Mouse (Mus musculus): ENCODE measurements around the gene Ttc34. TPM values are rescaled to one million over a fixed set of nuclear protein-coding genes. Genes with fewer than 3 reads are reported as not detected.
A peak's percentile ranks its signal among the peaks of the same experiment; 100 is the strongest.

Gene Ttc34
- polyA plus RNA-seq, 1 experiment from 2014 or later, result 0.03 TPM

GRCm38 (mm10) chr4:154831915-154832573, 5.2 kb upstream of the Ttc34 start:
- 45% methylated on average over 9 of the region's 9 CpGs for WGBS (ENCODE audit: insufficient replicate concordance)
- no peak overlapping the region for H3K27ac ChIP-seq
- no peak overlapping the region for H3K4me2 ChIP-seq
- no peaks in the 10 kb centered on the region for H3K27me3 ChIP-seq
- H3K4me3 ChIP-seq (replicated peaks), result no peak overlapping the region
- DNase-seq, result no peak
- H3K9me3 ChIP-seq (replicated peaks), result no peaks in the 10 kb centered on the region
- no peak for ATAC-seq (ENCODE audit: low read depth)
- H3K4me1 ChIP-seq (replicated peaks), result no peaks in the 10 kb centered on the region
- H3K9ac ChIP-seq, result no peak overlapping the region
- H3K36me3 ChIP-seq, result no peaks in the 10 kb centered on the region

- DNase-seq (no peak), ATAC-seq (ENCODE audit: low read depth) (peak; percentile 39; the same call in 1 of the 2 replicates)
- Histone ChIP-seq H3K27me3 (no peaks in the 10 kb centered on the region), H3K36me3 (no peaks in the 10 kb centered on the region), H3K4me3 (replicated peaks) (no peak overlapping the region), H3K4me2 (no peak overlapping the region), H3K4me1 (replicated peaks) (no peaks in the 10 kb centered on the region), H3K27ac (no peak overlapping the region), H3K9ac (no peak overlapping the region), H3K9me3 (replicated peaks) (no peaks in the 10 kb centered on the region)
- 55% methylated on average over 7 of the region's 7 CpGs for WGBS (ENCODE audit: insufficient replicate concordance)
Measured at GRCm38 (mm10) chr4:154836183-154836915, 910 bp upstream of the Ttc34 start.

- H3K9ac ChIP-seq, result no peak overlapping the region
- no peaks in the 10 kb centered on the region for H3K36me3 ChIP-seq
- H3K4me1 ChIP-seq (replicated peaks), result no peaks in the 10 kb centered on the region
- H3K4me2 ChIP-seq, result no peak overlapping the region
- H3K27me3 ChIP-seq, result no peaks in the 10 kb centered on the region
- H3K27ac ChIP-seq, result no peak overlapping the region
- no peaks in the 10 kb centered on the region for H3K9me3 ChIP-seq (replicated peaks)
- H3K4me3 ChIP-seq (replicated peaks), result no peak overlapping the region
- ATAC-seq (ENCODE audit: low read depth), result no peak
- 69% methylated on average over 13 of the region's 13 CpGs for WGBS (ENCODE audit: insufficient replicate concordance)
- no peak for DNase-seq
Measured at GRCm38 (mm10) chr4:154838741-154839140, 1.5 kb downstream of the Ttc34 start.

GRCm38 (mm10) chr4:154839406-154839805, 2.1 kb downstream of the Ttc34 start:
- Histone ChIP-seq H3K9ac (no peak overlapping the region), H3K4me2 (no peak overlapping the region), H3K27me3 (no peaks in the 10 kb centered on the region), H3K4me1 (replicated peaks) (no peaks in the 10 kb centered on the region), H3K4me3 (replicated peaks) (no peak overlapping the region), H3K27ac (no peak overlapping the region), H3K36me3 (no peaks in the 10 kb centered on the region), H3K9me3 (replicated peaks) (no peaks in the 10 kb centered on the region)
- DNase-seq (no peak), ATAC-seq (ENCODE audit: low read depth) (no peak)
- 45% methylated on average over 11 of the region's 11 CpGs for WGBS (ENCODE audit: insufficient replicate concordance)

- Histone ChIP-seq H3K36me3 (no peaks in the 10 kb centered on the region), H3K4me3 (replicated peaks) (no peak overlapping the region), H3K4me1 (replicated peaks) (no peaks in the 10 kb centered on the region), H3K4me2 (no peak overlapping the region), H3K27ac (no peak overlapping the region), H3K9ac (no peak overlapping the region), H3K9me3 (replicated peaks) (0 out of 2 replicates have a peak, but pooled peaks cover 3% of the 10 kb centered on the region), H3K27me3 (peaks cover 47% of the 10 kb centered on the region)
- WGBS (ENCODE audit: insufficient replicate concordance), result 75% methylated on average over 1 of the region's 1 CpGs
- ATAC-seq (ENCODE audit: low read depth) (no peak), DNase-seq (no peak)
Measured at GRCm38 (mm10) chr4:154852696-154853095, 15.4 kb downstream of the Ttc34 start.

- WGBS (ENCODE audit: insufficient replicate concordance), result 53% methylated on average over 4 of the region's 4 CpGs
- Histone ChIP-seq H3K27me3 (peaks cover 58% of the 10 kb centered on the region), H3K4me1 (replicated peaks) (no peaks in the 10 kb centered on the region)
Measured at GRCm38 (mm10) chr4:154853881-154854280, 16.6 kb downstream of the Ttc34 start.

GRCm38 (mm10) chr4:154854676-154855345, 17.6 kb downstream of the Ttc34 start:
- H3K4me2 ChIP-seq, result no peak overlapping the region
- H3K9me3 ChIP-seq (replicated peaks), result 0 out of 2 replicates have a peak, but pooled peaks cover 3% of the 10 kb centered on the region
- no peaks in the 10 kb centered on the region for H3K36me3 ChIP-seq
- no peaks in the 10 kb centered on the region for H3K4me1 ChIP-seq (replicated peaks)
- 42% methylated on average over 12 of the region's 12 CpGs for WGBS (ENCODE audit: insufficient replicate concordance)
- H3K27ac ChIP-seq, result no peak overlapping the region
- H3K27me3 ChIP-seq, result peaks cover 62% of the 10 kb centered on the region
- ATAC-seq (ENCODE audit: low read depth) (no peak), DNase-seq (no peak)
- H3K9ac ChIP-seq, result no peak overlapping the region
- no peak overlapping the region for H3K4me3 ChIP-seq (replicated peaks)

More at GRCm38 (mm10) chr4:154853881-154854280, 16.6 kb downstream of the Ttc34 start:
- ATAC-seq (ENCODE audit: low read depth), result no peak
- DNase-seq, result no peak
- H3K27ac ChIP-seq, result no peak overlapping the region
- no peak overlapping the region for H3K9ac ChIP-seq
- H3K9me3 ChIP-seq (replicated peaks), result 0 out of 2 replicates have a peak, but pooled peaks cover 3% of the 10 kb centered on the region
- H3K4me2 ChIP-seq, result no peak overlapping the region
- H3K36me3 ChIP-seq, result no peaks in the 10 kb centered on the region
- no peak overlapping the region for H3K4me3 ChIP-seq (replicated peaks)

GRCm38 (mm10) chr4:154855721-154856479, 18.6 kb downstream of the Ttc34 start:
- no peak overlapping the region for H3K27ac ChIP-seq
- peak overlapping the region; percentile 62 for H3K4me2 ChIP-seq
- H3K9ac ChIP-seq, result no peak overlapping the region
- no peak for DNase-seq
- peak overlapping the region; percentile 45 for H3K4me3 ChIP-seq (replicated peaks)
- H3K27me3 ChIP-seq, result peaks cover 65% of the 10 kb centered on the region
- 1% methylated on average over 110 of the region's 110 CpGs for WGBS (ENCODE audit: insufficient replicate concordance)
- H3K36me3 ChIP-seq, result no peaks in the 10 kb centered on the region
- peak; percentile 50 for ATAC-seq (ENCODE audit: low read depth)
- 0 out of 2 replicates have a peak, but pooled peaks cover 3% of the 10 kb centered on the region for H3K9me3 ChIP-seq (replicated peaks)
- no peaks in the 10 kb centered on the region for H3K4me1 ChIP-seq (replicated peaks)

GRCm38 (mm10) chr4:154856480-154856837, 19.2 kb downstream of the Ttc34 start:
- ATAC-seq (ENCODE audit: low read depth), result no peak
- no peak for DNase-seq
- H3K4me2 ChIP-seq, result peak overlapping the region; percentile 62
- no peaks in the 10 kb centered on the region for H3K36me3 ChIP-seq
- H3K4me3 ChIP-seq (replicated peaks), result peak overlapping the region; percentile 45
- H3K27me3 ChIP-seq, result peaks cover 69% of the 10 kb centered on the region
- no peak overlapping the region for H3K27ac ChIP-seq
- H3K9ac ChIP-seq, result no peak overlapping the region
- no peaks in the 10 kb centered on the region for H3K4me1 ChIP-seq (replicated peaks)
- WGBS (ENCODE audit: insufficient replicate concordance), result 21% methylated on average over 9 of the region's 9 CpGs
- H3K9me3 ChIP-seq (replicated peaks), result 0 out of 2 replicates have a peak, but pooled peaks cover 3% of the 10 kb centered on the region

- 67% methylated on average over 7 of the region's 7 CpGs for WGBS (ENCODE audit: insufficient replicate concordance)
- no peaks in the 10 kb centered on the region for H3K4me1 ChIP-seq (replicated peaks)
- peaks cover 69% of the 10 kb centered on the region for H3K27me3 ChIP-seq
- ATAC-seq (ENCODE audit: low read depth) (no peak), DNase-seq (no peak)
- no peaks in the 10 kb centered on the region for H3K36me3 ChIP-seq
- no peak overlapping the region for H3K9ac ChIP-seq
- no peak overlapping the region for H3K4me3 ChIP-seq (replicated peaks)
- H3K9me3 ChIP-seq (replicated peaks), result 0 out of 2 replicates have a peak, but pooled peaks cover 3% of the 10 kb centered on the region
- H3K27ac ChIP-seq, result no peak overlapping the region
- no peak overlapping the region for H3K4me2 ChIP-seq
Measured at GRCm38 (mm10) chr4:154856882-154857281, 19.6 kb downstream of the Ttc34 start.
